Comparison of ENCODE assay signal across 24 mouse cellular contexts in the genomic region with DNA sequence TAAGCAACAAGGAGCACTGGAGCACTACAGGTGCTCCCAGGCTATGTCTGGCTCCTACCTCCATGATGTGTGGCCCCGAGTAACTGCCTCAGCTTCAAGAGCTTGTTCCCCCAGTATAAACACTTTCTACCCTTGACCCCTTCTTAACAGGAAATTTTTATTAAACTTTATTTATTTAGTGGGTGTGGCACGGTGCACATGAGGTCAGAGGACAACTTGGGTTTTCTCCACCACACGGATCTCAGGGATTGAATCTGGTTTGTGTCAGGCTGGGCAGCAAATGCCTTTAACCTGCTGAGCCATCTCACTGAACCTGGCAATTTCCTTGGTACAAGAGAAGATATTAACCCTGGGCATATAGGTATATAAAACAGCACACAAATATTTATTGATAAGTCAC. TPM values are rescaled to one million over a fixed set of nuclear protein-coding genes. Genes with fewer than 3 reads are reported as not detected.
DNase-seq lines count a peak whose midpoint lies in the region; ATAC-seq and TF ChIP-seq lines count a peak whose summit lies in the region.
"Had no signal": no experiment of that assay in that cellular context is flagged by ENCODE, and none has a peak within 500 bp of the region (broad histone marks: within the 10 kb centered on the region; RNA-seq: fewer than 3 reads in every experiment).

No protein-coding gene starts in this region.

- no peak for TF ChIP-seq POLR2A in kidney, adult 2 months (IDR thresholded peaks at IDR 0.05; ENCODE audit: low read depth, low read length)

- DNase-seq in kidney, adult 2 months = peak; percentile 52
- DNase-seq in kidney, postnatal 10 days = no peak
- DNase-seq in stomach, postnatal 0 days (ENCODE audit: low spot score) = no peak
- DNase-seq in urinary bladder, postnatal 14 days (ENCODE audit: low spot score) = no peak
- DNase-seq: adrenal gland, adult 8-10 months; adrenal gland, postnatal 25 days; cerebellum, adult 11-12 months; cerebellum, adult 8-10 months; cerebellum, postnatal 36 days; embryo, embryonic 11 days; heart, postnatal 10 days; heart, postnatal 36 days had no signal

- no peaks in the 10 kb centered on the region for H3K9me3 ChIP-seq in neural tube, embryonic 12.5 days
- H3K9me3 ChIP-seq in neural tube, embryonic 15.5 days (replicated peaks) = no peaks in the 10 kb centered on the region
- no peaks in the 10 kb centered on the region for H3K9me3 ChIP-seq in stomach, postnatal 0 days (ENCODE audit: control insufficient read depth, low read length)
- H3K9me3 ChIP-seq: embryonic facial prominence, embryonic 10.5 days; embryonic facial prominence, embryonic 13.5 days; forebrain, embryonic 12.5 days; forebrain, embryonic 15.5 days; heart, embryonic 12.5 days; heart, embryonic 15.5 days; hindbrain, embryonic 10.5 days; hindbrain, embryonic 13.5 days had no signal

- TF ChIP-seq CTCF in kidney, adult 2 months (conservative IDR thresholded peaks at IDR 0.05; ENCODE audit: insufficient read depth, insufficient read length, low read depth, low read length) = no peak
- no peak for TF ChIP-seq CTCF in stomach, postnatal 0 days (IDR thresholded peaks at IDR 0.05; ENCODE audit: low read depth)

- H3K4me1 ChIP-seq in kidney, adult 2 months (ENCODE audit: control insufficient read depth, insufficient read depth, low read length) = peaks cover 15% of the 10 kb centered on the region
- H3K4me1 ChIP-seq in neural tube, embryonic 12.5 days = peaks cover 85% of the 10 kb centered on the region
- H3K4me1 ChIP-seq in neural tube, embryonic 15.5 days = peaks cover 67% of the 10 kb centered on the region
- no peaks in the 10 kb centered on the region; the same call in 1 of the 2 replicates for H3K4me1 ChIP-seq in stomach, postnatal 0 days (replicated peaks; ENCODE audit: control insufficient read depth, insufficient read depth)

- no peak overlapping the region for H3K4me3 ChIP-seq in kidney, adult 2 months (ENCODE audit: insufficient read depth, low read depth, low read length)
- no peak overlapping the region for H3K4me3 ChIP-seq in neural tube, embryonic 12.5 days
- H3K4me3 ChIP-seq in neural tube, embryonic 15.5 days (replicated peaks) = no peak overlapping the region
- H3K4me3 ChIP-seq in stomach, postnatal 0 days (ENCODE audit: low read depth, low read length) = no peak overlapping the region
- H3K4me3 ChIP-seq: embryonic facial prominence, embryonic 10.5 days; embryonic facial prominence, embryonic 13.5 days; erythroblast, embryonic 14.5 days; forebrain, embryonic 12.5 days; forebrain, embryonic 15.5 days; heart, embryonic 12.5 days; heart, embryonic 15.5 days; hindbrain, embryonic 10.5 days; hindbrain, embryonic 13.5 days had no signal

- ATAC-seq in neural tube, embryonic 12.5 days (ENCODE audit: low FRiP score, low read depth) = no peak
- ATAC-seq in neural tube, embryonic 15.5 days (ENCODE audit: low FRiP score) = no peak
- peak; percentile 19; the same call in 1 of the 2 replicates for ATAC-seq in stomach, postnatal 0 days (ENCODE audit: low FRiP score, low TSS enrichment)
- ATAC-seq: activated CD4-positive, CD25-positive, alpha-beta regulatory T cell, adult 4 months; forebrain, embryonic 15.5 days had no signal

- TF ChIP-seq EP300 in stomach, postnatal 0 days (optimal IDR thresholded peaks at IDR 0.05) = no peak

- no peak overlapping the region for H3K4me2 ChIP-seq in neural tube, embryonic 12.5 days (replicated peaks)
- H3K4me2 ChIP-seq in neural tube, embryonic 15.5 days = no peak overlapping the region
- no peak overlapping the region for H3K4me2 ChIP-seq in stomach, postnatal 0 days (replicated peaks; ENCODE audit: low read depth)
- H3K4me2 ChIP-seq: embryonic facial prominence, embryonic 13.5 days; forebrain, embryonic 12.5 days; forebrain, embryonic 15.5 days; heart, embryonic 12.5 days; heart, embryonic 15.5 days; hindbrain, embryonic 13.5 days had no signal

- H3K9ac ChIP-seq in neural tube, embryonic 12.5 days = 0 out of 2 replicates have a peak overlapping the region, but pooled peaks have one; percentile 8
- no peak overlapping the region for H3K9ac ChIP-seq in neural tube, embryonic 15.5 days (replicated peaks)
- no peak overlapping the region for H3K9ac ChIP-seq in stomach, postnatal 0 days (ENCODE audit: low read length)
- H3K9ac ChIP-seq: embryonic facial prominence, embryonic 13.5 days; forebrain, embryonic 12.5 days; forebrain, embryonic 15.5 days; heart, embryonic 12.5 days; heart, embryonic 15.5 days; hindbrain, embryonic 13.5 days had no signal

- 22% methylated on average over 3 of the region's 3 CpGs for WGBS in kidney, adult 2 months
- WGBS in neural tube, embryonic 12.5 days = 74% methylated on average over 3 of the region's 3 CpGs
- WGBS in neural tube, embryonic 15.5 days = 84% methylated on average over 3 of the region's 3 CpGs
- WGBS in stomach, postnatal 0 days = 20% methylated on average over 3 of the region's 3 CpGs

- H3K27ac ChIP-seq in kidney, adult 2 months (ENCODE audit: insufficient read depth, low read depth, low read length) = no peak overlapping the region
- H3K27ac ChIP-seq in neural tube, embryonic 12.5 days = no peak overlapping the region
- H3K27ac ChIP-seq in neural tube, embryonic 15.5 days (replicated peaks) = no peak overlapping the region
- no peak overlapping the region for H3K27ac ChIP-seq in stomach, postnatal 0 days (replicated peaks)
- H3K27ac ChIP-seq: embryonic facial prominence, embryonic 10.5 days; embryonic facial prominence, embryonic 13.5 days; forebrain, embryonic 12.5 days; forebrain, embryonic 15.5 days; heart, embryonic 15.5 days; hindbrain, embryonic 13.5 days had no signal

- H3K36me3 ChIP-seq in kidney, adult 2 months (ENCODE audit: control insufficient read depth, insufficient read depth, low read length) = no peaks in the 10 kb centered on the region
- 0 out of 2 replicates have a peak, but pooled peaks cover 3% of the 10 kb centered on the region for H3K36me3 ChIP-seq in neural tube, embryonic 12.5 days
- H3K36me3 ChIP-seq in neural tube, embryonic 15.5 days = no peaks in the 10 kb centered on the region
- no peaks in the 10 kb centered on the region; the same call in 1 of the 2 replicates for H3K36me3 ChIP-seq in stomach, postnatal 0 days (ENCODE audit: control insufficient read depth, insufficient read depth, low read length)
- H3K36me3 ChIP-seq: embryonic facial prominence, embryonic 10.5 days; forebrain, embryonic 12.5 days; forebrain, embryonic 15.5 days; heart, embryonic 15.5 days; hindbrain, embryonic 10.5 days; hindbrain, embryonic 13.5 days had no signal

- no peaks in the 10 kb centered on the region for H3K27me3 ChIP-seq in kidney, adult 2 months (replicated peaks; ENCODE audit: control insufficient read depth, insufficient read depth, low read length)
- no peaks in the 10 kb centered on the region for H3K27me3 ChIP-seq in neural tube, embryonic 12.5 days (replicated peaks)
- no peaks in the 10 kb centered on the region for H3K27me3 ChIP-seq in neural tube, embryonic 15.5 days (replicated peaks)
- no peaks in the 10 kb centered on the region for H3K27me3 ChIP-seq in stomach, postnatal 0 days (ENCODE audit: control insufficient read depth, insufficient read depth, low read length)
- H3K27me3 ChIP-seq: embryonic facial prominence, embryonic 13.5 days; forebrain, embryonic 15.5 days; heart, embryonic 12.5 days; heart, embryonic 15.5 days; hindbrain, embryonic 13.5 days had no signal

RNA-seq across cellular contexts. Expression of gene Zbp1, which starts 25.4 kb away (rescaled TPM):
- 3.3 and 7.8 TPM in 2 replicates for polyA plus RNA-seq in kidney, adult 2 months (2012; rRNA removed)
- 0.28 and 0.32 TPM in 2 replicates for polyA plus RNA-seq in neural tube, embryonic 12.5 days (2016; fragmentation: Nextera tagmentation; extraction: Ambion mirVana)
- 0.08 and 3.6 TPM in 2 replicates for polyA plus RNA-seq in neural tube, embryonic 15.5 days (2015; fragmentation: Nextera tagmentation; extraction: Ambion mirVana)
- polyA plus RNA-seq in stomach, postnatal 0 days (2015; fragmentation: Nextera tagmentation; extraction: Ambion mirVana) = 4.6 and 5.0 TPM in 2 replicates
- polyA plus RNA-seq: embryonic facial prominence, embryonic 10.5 days; erythroblast, embryonic 14.5 days; heart, embryonic 12.5 days had no signal

RNA-seq across cellular contexts. Expression of gene Pmepa1, which starts 32.2 kb away (rescaled TPM):
- 35.6 and 44.7 TPM in 2 replicates for polyA plus RNA-seq in kidney, adult 2 months (2012; rRNA removed)
- polyA plus RNA-seq in neural tube, embryonic 12.5 days (2016; fragmentation: Nextera tagmentation; extraction: Ambion mirVana) = 6.6 and 7.4 TPM in 2 replicates
- 4.5 and 4.6 TPM in 2 replicates for polyA plus RNA-seq in neural tube, embryonic 15.5 days (2015; fragmentation: Nextera tagmentation; extraction: Ambion mirVana)
- polyA plus RNA-seq in stomach, postnatal 0 days (2015; fragmentation: Nextera tagmentation; extraction: Ambion mirVana) = 6.1 and 7.0 TPM in 2 replicates
